Mouse (Mus musculus) adrenal gland, postnatal 14 days (tissue): ENCODE measurements at regions not wholly inside any gene's neighbourhood (a gene's known extent, or its start where the extent isn't known, plus 50 kb on each side); places are given as distances from the start of the nearest gene placed in this dataset.
"Not testable (repeated sequence)": the region's sequence is repeated elsewhere in the genome, so short reads cannot be mapped to it uniquely, and the experiment has no call there.

ENCODE experiments used
- DNase-seq: peaks from one replicate; pipeline ENCODE4 v3.0.0; 2021; ENCODE audit warnings: mixed read lengths

- no peak for DNase-seq
These were observed 54.6 kb upstream of the C1galt1 start for GRCm38 (mm10) chr6:7790040-7790439.

- no peak for DNase-seq
These were observed 55.6 kb upstream of the C1galt1 start for GRCm38 (mm10) chr6:7789071-7789470.

GRCm38 (mm10) chr6:7785407-7785806 is 59.2 kb upstream of the C1galt1 start:
- no peak for DNase-seq

- no peak for DNase-seq
These were observed 61.6 kb upstream of the C1galt1 start for GRCm38 (mm10) chr6:7783059-7783458.

- DNase-seq = no peak
These were observed 64.7 kb upstream of the C1galt1 start for GRCm38 (mm10) chr6:7779959-7780358.

GRCm38 (mm10) chr6:7778642-7779404 is 65.8 kb upstream of the C1galt1 start:
- DNase-seq = no peak

GRCm38 (mm10) chr6:7768421-7768820 is 75.4 kb upstream of the Asns start:
- DNase-seq = no peak

GRCm38 (mm10) chr6:7767631-7768030 is 74.6 kb upstream of the Asns start:
- no peak for DNase-seq

- DNase-seq = no peak
These were observed 66.3 kb upstream of the Asns start for GRCm38 (mm10) chr6:7759385-7759784.

GRCm38 (mm10) chr6:7753895-7754294 is 60.8 kb upstream of the Asns start:
- DNase-seq = no peak

- DNase-seq = peak; percentile 43
These were observed 60.0 kb upstream of the Asns start for GRCm38 (mm10) chr6:7752885-7753611.

- DNase-seq = no peak
These were observed 55.5 kb upstream of the Asns start for GRCm38 (mm10) chr6:7748536-7748935.

GRCm38 (mm10) chr6:7744257-7744656 is 51.2 kb upstream of the Asns start:
- DNase-seq = not testable (repeated sequence)
